In the genomic region with DNA sequence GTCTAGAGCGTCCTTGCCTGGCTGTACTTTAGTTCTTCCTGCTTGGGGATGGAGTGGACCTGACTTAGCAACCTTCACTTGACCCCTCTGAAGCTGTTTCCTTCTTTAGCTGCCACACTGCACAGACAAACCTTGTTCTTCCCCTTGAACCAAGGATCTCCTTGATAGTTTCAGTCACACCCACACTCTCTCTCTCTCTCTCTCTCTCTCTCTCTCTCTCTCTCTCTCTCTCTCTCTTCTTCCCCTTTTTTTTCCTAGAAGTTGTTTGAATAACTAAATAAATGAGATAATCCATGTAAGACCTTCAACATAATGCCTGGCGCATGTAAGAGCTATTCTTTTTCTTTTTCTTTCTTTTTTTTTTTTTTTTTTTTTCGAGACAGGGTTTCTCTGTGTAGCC, we compare ENCODE assay signal across 11 mouse cellular contexts. TPM values are rescaled to one million over a fixed set of nuclear protein-coding genes. Genes with fewer than 3 reads are reported as not detected.
DNase-seq lines count a peak whose midpoint lies in the region; ATAC-seq and TF ChIP-seq lines count a peak whose summit lies in the region.
"Had no signal": no experiment of that assay in that cellular context is flagged by ENCODE, and none has a peak within 500 bp of the region (broad histone marks: within the 10 kb centered on the region; RNA-seq: fewer than 3 reads in every experiment).

No protein-coding gene starts in this region.

- no peak for TF ChIP-seq RAD21 in CH12.LX (IDR thresholded peaks at IDR 0.05; ENCODE audit: low read depth, low read length)

- TF ChIP-seq POLR2A in CH12.LX (IDR thresholded peaks at IDR 0.05; ENCODE audit: low read depth, low read length) (no peak), ES-Bruce4 (IDR thresholded peaks at IDR 0.05; ENCODE audit: insufficient read depth, low read length) (no peak)

- no peaks in the 10 kb centered on the region for H3K36me3 ChIP-seq in limb, embryonic 12.5 days
- no peaks in the 10 kb centered on the region for H3K36me3 ChIP-seq in limb, embryonic 10.5 days
- H3K36me3 ChIP-seq in CH12.LX (replicated peaks in 1 of 2; ENCODE audit: control insufficient read depth in 1 of 2, insufficient read depth in 1 of 2, low read length in 1 of 2) (no peaks in the 10 kb centered on the region), ES-Bruce4 (ENCODE audit: control insufficient read depth, insufficient read depth, low read length, poor library complexity, severe bottlenecking) (no peaks in the 10 kb centered on the region)
- no peaks in the 10 kb centered on the region for H3K36me3 ChIP-seq in liver, postnatal 0 days (replicated peaks; ENCODE audit: insufficient read depth, low read length)

- H3K79me2 ChIP-seq in CH12.LX (replicated peaks; ENCODE audit: control insufficient read depth, extremely low read depth, insufficient read depth, poor library complexity, severe bottlenecking): peaks cover 19% of the 10 kb centered on the region

- no peak overlapping the region for H3K9ac ChIP-seq in limb, embryonic 12.5 days (replicated peaks)
- H3K9ac ChIP-seq in CH12.LX (ENCODE audit: insufficient read depth, low read depth) (no peak overlapping the region), ES-Bruce4 (ENCODE audit: low read depth, poor library complexity, severe bottlenecking) (peak overlapping the region; percentile 74; the same call in 1 of the 2 replicates)
- no peak overlapping the region for H3K9ac ChIP-seq in liver, postnatal 0 days (replicated peaks)

- no peak for ATAC-seq in limb, embryonic 12.5 days (ENCODE audit: insufficient number of reproducible peaks, insufficient read depth, low FRiP score, low TSS enrichment, low read depth)
- no peak for ATAC-seq in liver, postnatal 0 days
- no peak for ATAC-seq in erythroblast, adult 5-6 weeks (replicated peaks; ENCODE audit: low FRiP score, poor library complexity, severe bottlenecking)

- no peak for DNase-seq in limb, embryonic 10.5 days (ENCODE audit: low spot score)
- no peak for DNase-seq in CH12.LX (ENCODE audit: extremely low read depth)
- no peak for DNase-seq in liver, postnatal 0 days
- no peak for DNase-seq in cerebellum, adult 11-12 months
- DNase-seq: adrenal gland, postnatal 25 days; heart, adult 18-20 months; kidney, adult 9 months; right cerebral cortex, postnatal 4 days had no signal

- dilution Hi-C loops in CH12.LX (cut with MboI; ENCODE audit: extremely low pct_ligation_motif_present, extremely low pct_unique_long_range_greater_than_20kb, low sequenced_read_pairs): no loop called here

- H3K4me1 ChIP-seq in limb, embryonic 12.5 days (replicated peaks): peaks cover 19% of the 10 kb centered on the region
- peaks cover 28% of the 10 kb centered on the region for H3K4me1 ChIP-seq in limb, embryonic 10.5 days
- H3K4me1 ChIP-seq in CH12.LX (ENCODE audit: control insufficient read depth in 1 of 2, insufficient read depth in 2 of 2) (peaks cover 5 to 41% of the 10 kb centered on the region in 2 experiments; a peak in 3 of 4 replicates), ES-Bruce4 (ENCODE audit: control insufficient read depth, insufficient read depth, low read length) (peaks cover 2% of the 10 kb centered on the region)
- peaks cover 22% of the 10 kb centered on the region for H3K4me1 ChIP-seq in liver, postnatal 0 days (ENCODE audit: insufficient read depth)

- H3K4me3 ChIP-seq in limb, embryonic 12.5 days (replicated peaks): no peak overlapping the region
- no peak overlapping the region for H3K4me3 ChIP-seq in limb, embryonic 10.5 days
- H3K4me3 ChIP-seq in CH12.LX (replicated peaks in 1 of 3; ENCODE audit: low read depth in 2 of 3, low read length in 2 of 3, poor library complexity in 1 of 3) (no peak overlapping the region), ES-Bruce4 (ENCODE audit: low read depth, low read length) (no peak overlapping the region)
- H3K4me3 ChIP-seq in liver, postnatal 0 days (ENCODE audit: low read depth, low read length): no peak overlapping the region

- WGBS in limb, embryonic 12.5 days: 85% methylated on average over 2 of the region's 3 CpGs
- 85% methylated on average over 2 of the region's 3 CpGs for WGBS in limb, embryonic 10.5 days
- 84% methylated on average over 2 of the region's 3 CpGs for WGBS in liver, postnatal 0 days (ENCODE audit: insufficient replicate concordance)

- H3K27me3 ChIP-seq in limb, embryonic 12.5 days: no peaks in the 10 kb centered on the region
- no peaks in the 10 kb centered on the region for H3K27me3 ChIP-seq in limb, embryonic 10.5 days (ENCODE audit: low read depth, poor library complexity, severe bottlenecking)
- H3K27me3 ChIP-seq in CH12.LX (replicated peaks) (no peaks in the 10 kb centered on the region), ES-Bruce4 (ENCODE audit: control insufficient read depth, insufficient read depth, low read length, poor library complexity, severe bottlenecking) (no peaks in the 10 kb centered on the region)
- H3K27me3 ChIP-seq in liver, postnatal 0 days (ENCODE audit: insufficient read depth, low read length): no peaks in the 10 kb centered on the region

- TF ChIP-seq EP300 in CH12.LX (IDR thresholded peaks at IDR 0.05; ENCODE audit: low read length) (no peak), ES-Bruce4 (IDR thresholded peaks at IDR 0.05; ENCODE audit: insufficient read depth, low read depth, low read length) (no peak)
- no peak for TF ChIP-seq EP300 in liver, postnatal 0 days (IDR thresholded peaks at IDR 0.05; ENCODE audit: low read depth)

- no peaks in the 10 kb centered on the region for H3K9me3 ChIP-seq in limb, embryonic 12.5 days
- H3K9me3 ChIP-seq in limb, embryonic 10.5 days (replicated peaks): no peaks in the 10 kb centered on the region
- H3K9me3 ChIP-seq in CH12.LX (replicated peaks; ENCODE audit: low read length) (peaks cover 3% of the 10 kb centered on the region), ES-Bruce4 (replicated peaks; ENCODE audit: control insufficient read depth, insufficient read depth, low read length, poor library complexity, severe bottlenecking) (no peaks in the 10 kb centered on the region)
- H3K9me3 ChIP-seq in liver, postnatal 0 days (ENCODE audit: low read length): no peaks in the 10 kb centered on the region

- no peak overlapping the region for H3K4me2 ChIP-seq in limb, embryonic 12.5 days
- 0 out of 2 replicates have a peak overlapping the region, but pooled peaks have one; percentile 68 for H3K4me2 ChIP-seq in CH12.LX (ENCODE audit: insufficient read depth, low read depth, poor library complexity, severe bottlenecking)
- H3K4me2 ChIP-seq in liver, postnatal 0 days (ENCODE audit: low read depth, low read length): 0 out of 2 replicates have a peak overlapping the region, but pooled peaks have one; percentile 86

- TF ChIP-seq CTCF in CH12.LX (conservative IDR thresholded peaks at IDR 0.05 in 1 of 2, IDR thresholded peaks at IDR 0.05 in 1 of 2; ENCODE audit: low read depth in 2 of 2, low read length in 2 of 2): no peak
- TF ChIP-seq CTCF in ES-Bruce4 (IDR thresholded peaks at IDR 0.05; ENCODE audit: low read depth, low read length): no peak
- no peak for TF ChIP-seq CTCF in liver, postnatal 0 days (IDR thresholded peaks at IDR 0.05; ENCODE audit: low read depth)

- H3K27ac ChIP-seq in limb, embryonic 12.5 days: 0 out of 2 replicates have a peak overlapping the region, but pooled peaks have one; percentile 98
- H3K27ac ChIP-seq in limb, embryonic 10.5 days: no peak overlapping the region
- H3K27ac ChIP-seq in CH12.LX (ENCODE audit: insufficient read depth, low read depth) (no peak overlapping the region), ES-Bruce4 (ENCODE audit: insufficient read depth, low read length) (no peak overlapping the region)
- H3K27ac ChIP-seq in liver, postnatal 0 days (ENCODE audit: low read depth): peak overlapping the region; percentile 98

- in situ Hi-C loops in CH12.LX (cut with MboI; ENCODE audit: low pct_ligation_motif_present, low pct_unique_long_range_greater_than_20kb, low sequenced_read_pairs): loop anchor here (25.0 kb wide), 1 partner anchor 370 kb away; no protein-coding TSS in a partner anchor

TF ChIP-seq in CH12.LX, 34 proteins besides CTCF, POLR2A, EP300 and RAD21:
- TF ChIP-seq ZC3H11A (IDR thresholded peaks at IDR 0.05; ENCODE audit: low read depth, low read length) (no peak), ZNF384 (IDR thresholded peaks at IDR 0.05; ENCODE audit: low read depth, low read length) (peak; percentile 26)

RNA-seq across cellular contexts. Expression of a gene that starts 1.7 kb away (rescaled TPM):
- polyA plus RNA-seq in limb, embryonic 12.5 days (2016; fragmentation: Nextera tagmentation; extraction: Ambion mirVana): 18.7 and 21.1 TPM in 2 replicates
- 12.5 and 15.5 TPM in 2 replicates for polyA plus RNA-seq in limb, embryonic 10.5 days (2016; fragmentation: Nextera tagmentation; extraction: Ambion mirVana)
- total RNA-seq in CH12.LX (2012; rRNA removed) (19.1 and 23.4 TPM in 2 replicates), CH12.LX (2014; rRNA removed) (40.6 and 47.2 TPM in 2 replicates)
- polyA plus RNA-seq in CH12.LX (2012; ENCODE audit: insufficient read length, low read depth) (22.7 and 23.5 TPM in 2 replicates), ES-Bruce4 (2011; ENCODE audit: insufficient read depth, insufficient read length, low read depth, missing spikeins) (80.3 and 86.1 TPM in 2 replicates)
- polyA plus RNA-seq in liver, postnatal 0 days (2015; fragmentation: Nextera tagmentation; extraction: Ambion mirVana): 6.3 and 6.6 TPM in 2 replicates
- 51.5 and 62.5 TPM in 2 replicates for total RNA-seq in erythroblast, adult 5-6 weeks (2015; ENCODE audit: low replicate concordance)
- 129 and 137 TPM in 2 replicates for total RNA-seq in erythroblast, adult 5-6 weeks (2017; ENCODE audit: low replicate concordance)

RNA-seq across cellular contexts. Expression of a gene that starts 51.6 kb away (rescaled TPM):
- polyA plus RNA-seq in limb, embryonic 12.5 days (2016; fragmentation: Nextera tagmentation; extraction: Ambion mirVana): 18.9 and 20.8 TPM in 2 replicates
- 8.8 and 10.9 TPM in 2 replicates for polyA plus RNA-seq in limb, embryonic 10.5 days (2016; fragmentation: Nextera tagmentation; extraction: Ambion mirVana)
- total RNA-seq in CH12.LX (2012; rRNA removed): 3.5 and 4.2 TPM in 2 replicates
- total RNA-seq in CH12.LX (2014; rRNA removed): 7.0 and 7.9 TPM in 2 replicates
- polyA plus RNA-seq in CH12.LX (2012; ENCODE audit: insufficient read length, low read depth): 5.7 and 6.0 TPM in 2 replicates
- polyA plus RNA-seq in ES-Bruce4 (2011; ENCODE audit: insufficient read depth, insufficient read length, low read depth, missing spikeins): 9.5 and 9.7 TPM in 2 replicates
- polyA plus RNA-seq in liver, postnatal 0 days (2015; fragmentation: Nextera tagmentation; extraction: Ambion mirVana): 24.0 and 28.0 TPM in 2 replicates
- 5.2 and 11.9 TPM in 2 replicates for total RNA-seq in erythroblast, adult 5-6 weeks (2015; ENCODE audit: low replicate concordance)
- 11.5 and 13.4 TPM in 2 replicates for total RNA-seq in erythroblast, adult 5-6 weeks (2017; ENCODE audit: low replicate concordance)

Comparison
In these comparisons a context has a peak if more than half of its experiments do, and no peak if none do; other contexts are left out.
1. H3K27ac ChIP-seq: peak in limb, embryonic 12.5 days (single experiment) and liver, postnatal 0 days (single experiment); none in limb, embryonic 10.5 days (single experiment), CH12.LX (single experiment) and ES-Bruce4 (single experiment).